Mouse (Mus musculus) testis, adult 2 months (tissue): ENCODE results near the gene Kidins220. TPM values are rescaled to one million over a fixed set of nuclear protein-coding genes. Genes with fewer than 3 reads are reported as not detected.

Experiments used
- H3K27ac ChIP-seq: fragments of 200-500 bp; 2 replicates; pipeline ENCODE4 v1.5.1; 2012; ENCODE audit warnings: low read depth, low read length; ENCODE audit not compliant: control insufficient read depth, insufficient read depth
- H3K27me3 ChIP-seq: fragments of 200-500 bp; 2 replicates; pipeline ENCODE4 v1.6.1; 2012; ENCODE audit warnings: mild to moderate bottlenecking, low read length, moderate library complexity; ENCODE audit not compliant: control insufficient read depth, insufficient read depth
- H3K36me3 ChIP-seq: fragments of 200-500 bp; 2 replicates; pipeline ENCODE4 v1.6.1; 2012; ENCODE audit warnings: mild to moderate bottlenecking, low read length; ENCODE audit not compliant: control insufficient read depth, insufficient read depth
- H3K4me1 ChIP-seq: fragments of 200-500 bp; 2 replicates; pipeline ENCODE4 v1.6.1; 2012; ENCODE audit warnings: low read length; ENCODE audit not compliant: control insufficient read depth, insufficient read depth
- H3K4me3 ChIP-seq: fragments of 200-500 bp; 2 replicates; pipeline ENCODE4 v1.5.1; 2012; ENCODE audit warnings: low read depth, mild to moderate bottlenecking, low read length, moderate library complexity, mixed read lengths; ENCODE audit not compliant: control insufficient read depth
- CTCF ChIP-seq: fragments of 200-500 bp; IDR thresholded peaks from 2 replicates; pipeline ENCODE4 v1.5.1; 2012; ENCODE audit warnings: low read depth, mild to moderate bottlenecking, inconsistent platforms, low read length, moderate library complexity; ENCODE audit not compliant: control insufficient read depth, insufficient read depth, insufficient replicate concordance
- POLR2A ChIP-seq: fragments of 200-500 bp; IDR thresholded peaks from 2 replicates; pipeline ENCODE4 v1.6.1; 2012; ENCODE audit warnings: low read depth, mild to moderate bottlenecking, inconsistent platforms, low read length, moderate library complexity; ENCODE audit not compliant: control insufficient read depth
- polyA plus RNA-seq: library from polyadenylated mRNA; depleted of rRNA; stranded (reverse); fragments of >200 nt; gene quantifications from 2 replicates; pipeline ENCODE4 v1.2.3, GENCODE M21; 2012

The Kidins220 gene
- polyA plus RNA-seq, 1 experiment, result 14.2 TPM

- Histone ChIP-seq H3K36me3 (no peaks in the 10 kb centered on the region), H3K27ac (no peak overlapping the region), H3K4me1 (no peaks in the 10 kb centered on the region), H3K27me3 (no peaks in the 10 kb centered on the region), H3K4me3 (no peak overlapping the region)
- TF ChIP-seq CTCF, result no peak
- no peak for TF ChIP-seq POLR2A
Measured at GRCm38 (mm10) chr12:24962362-24962967, 12.3 kb upstream of the Kidins220 start.

DNA sequence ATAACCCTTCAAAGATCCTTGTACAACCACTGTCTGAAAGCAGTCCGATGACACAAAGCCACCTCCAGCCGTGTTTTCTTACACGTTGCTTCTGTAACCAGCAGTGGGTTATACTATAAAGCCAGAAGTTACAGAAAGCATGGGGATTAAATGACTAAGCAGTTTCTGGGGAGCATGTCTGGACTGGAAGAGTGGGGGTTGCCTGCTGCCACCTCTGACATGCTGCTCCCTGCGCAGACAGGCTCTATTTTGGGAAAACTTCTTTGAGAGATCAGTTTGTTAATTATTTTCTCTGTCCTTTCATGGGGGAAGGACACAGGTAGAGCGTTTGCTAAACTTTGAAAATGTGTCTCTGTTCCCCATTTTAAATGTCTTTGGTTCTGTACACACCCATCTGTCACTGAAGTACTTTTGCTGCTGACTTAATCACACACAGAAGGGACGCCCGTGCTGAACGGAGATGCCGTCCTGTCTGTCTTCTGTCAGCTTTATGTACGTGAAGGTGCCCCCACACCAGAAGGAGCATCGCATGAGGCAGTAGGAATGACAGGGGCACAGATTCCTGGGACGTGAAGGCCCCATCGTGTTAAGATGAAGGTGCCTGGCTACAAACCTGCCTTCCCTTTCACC lies 11.2 kb upstream of the Kidins220 start:
- Histone ChIP-seq H3K4me3 (no peak overlapping the region), H3K27ac (no peak overlapping the region), H3K36me3 (no peaks in the 10 kb centered on the region), H3K4me1 (no peaks in the 10 kb centered on the region), H3K27me3 (no peaks in the 10 kb centered on the region)
- TF ChIP-seq CTCF (no peak), POLR2A (no peak)

GRCm38 (mm10) chr12:24965406-24965805 lies 9.3 kb upstream of the Kidins220 start:
- H3K36me3 ChIP-seq, result no peaks in the 10 kb centered on the region
- TF ChIP-seq CTCF (no peak), POLR2A (no peak)
- H3K27ac ChIP-seq, result no peak overlapping the region
- no peaks in the 10 kb centered on the region for H3K4me1 ChIP-seq
- no peak overlapping the region for H3K4me3 ChIP-seq
- H3K27me3 ChIP-seq, result no peaks in the 10 kb centered on the region

GRCm38 (mm10) chr12:24966046-24966445 lies 8.7 kb upstream of the Kidins220 start:
- Histone ChIP-seq H3K27me3 (no peaks in the 10 kb centered on the region), H3K36me3 (no peaks in the 10 kb centered on the region), H3K27ac (0 out of 2 replicates have a peak overlapping the region, but pooled peaks have one; percentile 10), H3K4me1 (no peaks in the 10 kb centered on the region), H3K4me3 (no peak overlapping the region)
- TF ChIP-seq POLR2A (no peak), CTCF (no peak)

DNA sequence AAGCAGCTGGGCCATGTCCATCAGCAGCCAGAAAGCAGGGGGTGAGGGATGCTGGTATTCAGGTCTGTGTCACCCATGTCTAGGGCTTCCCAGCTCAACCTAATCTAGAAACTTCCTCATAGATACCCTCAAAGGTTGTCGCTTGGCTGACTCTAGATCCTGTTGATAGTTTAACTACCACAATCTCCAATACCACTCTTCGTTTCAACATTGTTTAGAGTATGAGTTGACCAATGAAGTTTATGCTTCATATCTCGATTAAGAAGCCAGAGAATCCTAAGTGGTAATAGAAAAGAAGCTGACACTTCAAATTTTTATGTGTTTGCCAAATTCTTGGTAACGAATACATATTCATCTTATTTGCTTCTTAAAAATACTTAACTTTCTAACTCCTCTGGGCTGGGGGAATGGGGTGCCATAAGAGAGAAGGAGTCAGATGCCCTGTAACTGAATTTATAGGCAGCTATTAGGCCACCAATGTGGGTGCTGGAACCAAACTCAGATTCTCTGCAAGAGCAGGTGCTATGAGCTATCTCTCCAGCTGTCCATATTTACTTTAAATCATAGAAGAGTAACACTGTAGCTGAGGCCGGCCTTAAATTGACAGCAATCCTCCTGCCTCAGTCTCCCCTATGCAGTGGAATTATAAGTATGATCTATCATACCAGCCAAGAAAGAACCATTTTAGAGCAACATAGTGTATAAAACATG lies 3.1 kb upstream of the Kidins220 start:
- no peaks in the 10 kb centered on the region for H3K36me3 ChIP-seq

DNA sequence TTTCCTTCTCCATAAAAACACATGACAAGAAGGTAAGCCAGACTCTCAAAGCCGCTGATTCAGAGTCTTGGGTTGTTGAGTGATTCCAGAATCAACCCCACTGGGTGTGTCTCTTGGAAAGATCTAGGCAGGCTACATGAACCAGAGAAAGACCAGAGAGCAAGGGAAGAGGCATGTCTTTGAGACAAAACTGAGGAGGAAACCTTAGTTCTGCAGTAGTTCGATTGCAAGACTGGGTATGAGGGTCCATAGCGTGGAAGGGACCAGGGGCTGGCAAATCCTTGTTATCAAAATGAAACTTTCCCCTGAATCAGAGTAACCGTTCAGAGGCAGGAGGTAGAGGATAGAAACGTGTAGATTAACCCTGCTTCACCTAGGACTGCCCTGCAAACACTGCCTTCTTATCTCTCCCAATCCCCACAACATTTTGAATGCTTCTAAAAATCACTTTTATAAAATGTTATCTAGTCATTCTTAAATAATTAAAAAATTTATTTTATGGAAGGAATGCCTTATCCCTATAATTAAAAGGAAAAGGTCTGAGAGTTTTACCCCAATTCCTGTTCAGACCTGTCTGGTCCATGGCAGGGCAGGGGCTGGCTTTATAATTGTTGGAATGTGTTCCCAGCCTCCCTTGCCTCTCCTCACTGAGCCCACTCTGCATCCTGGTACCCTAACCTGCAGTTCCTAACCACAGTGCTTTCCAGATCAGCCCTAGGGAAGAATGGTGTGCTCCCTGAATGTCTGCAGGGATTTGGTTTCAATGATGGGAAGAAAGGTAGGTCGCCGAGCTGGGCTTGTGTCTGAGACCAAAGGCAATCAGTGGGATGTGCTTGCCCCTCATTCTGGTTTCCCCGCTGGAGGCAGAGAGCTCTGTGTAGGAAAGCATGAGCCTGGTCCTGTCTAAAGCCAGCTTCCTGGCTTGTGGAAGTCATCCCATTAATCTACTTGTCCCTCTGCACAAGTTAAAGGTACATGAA lies 2.1 kb upstream of the Kidins220 start:
- Histone ChIP-seq H3K27ac (no peak overlapping the region), H3K27me3 (no peaks in the 10 kb centered on the region), H3K4me1 (peaks cover 18% of the 10 kb centered on the region), H3K4me3 (no peak overlapping the region), H3K36me3 (no peaks in the 10 kb centered on the region)
- TF ChIP-seq POLR2A (no peak), CTCF (no peak)

More for the DNA sequence above, 3.1 kb upstream of the Kidins220 start:
- H3K27me3 ChIP-seq, result no peaks in the 10 kb centered on the region
- no peak for TF ChIP-seq POLR2A
- TF ChIP-seq CTCF, result no peak
- H3K4me3 ChIP-seq, result no peak overlapping the region
- H3K27ac ChIP-seq, result no peak overlapping the region
- peaks cover 18% of the 10 kb centered on the region for H3K4me1 ChIP-seq

- H3K27ac ChIP-seq, result no peak overlapping the region
- no peak for TF ChIP-seq POLR2A
- TF ChIP-seq CTCF, result no peak
- H3K36me3 ChIP-seq, result no peaks in the 10 kb centered on the region
- H3K4me1 ChIP-seq, result peaks cover 18% of the 10 kb centered on the region
- H3K4me3 ChIP-seq, result no peak overlapping the region
- H3K27me3 ChIP-seq, result no peaks in the 10 kb centered on the region
Measured at GRCm38 (mm10) chr12:24973586-24973985, 1.1 kb upstream of the Kidins220 start.
